Mouse (Mus musculus): ENCODE results near the gene Snx7.

- TF ChIP-seq KAT2A (IDR thresholded peaks at IDR 0.05; ENCODE audit: insufficient replicate concordance, low read length) (no peak), EP300 (IDR thresholded peaks at IDR 0.05; ENCODE audit: low read length) (no peak), POLR2A (IDR thresholded peaks at IDR 0.05; ENCODE audit: low read depth, low read length) (no peak), MAFK (IDR thresholded peaks at IDR 0.05; ENCODE audit: insufficient replicate concordance, low read length) (no peak), MAX (IDR thresholded peaks at IDR 0.05; ENCODE audit: low read length) (no peak), HCFC1 (IDR thresholded peaks at IDR 0.05; ENCODE audit: low read depth, low read length) (no peak)
These were observed 116.5 kb downstream of the Snx7 start for GRCm38 (mm10) chr3:117752151-117752757.
